8 mouse cellular contexts compared by ENCODE assay signal in genomic region chr4:126161986-126162385, GRCm38 (mm10). TPM values are rescaled to one million over a fixed set of nuclear protein-coding genes. Genes with fewer than 3 reads are reported as not detected.
DNase-seq lines count a peak whose midpoint lies in the region; ATAC-seq and TF ChIP-seq lines count a peak whose summit lies in the region.

No protein-coding gene starts in this region.

- no peak overlapping the region for H3K9ac ChIP-seq in intestine, postnatal 0 days (ENCODE audit: low read depth, low read length)
- peak overlapping the region; percentile 76; the same call in 1 of the 2 replicates for H3K9ac ChIP-seq in neural tube, embryonic 13.5 days

- no peaks in the 10 kb centered on the region for H3K27me3 ChIP-seq in intestine, postnatal 0 days (replicated peaks; ENCODE audit: control insufficient read depth, insufficient read depth, low read length)
- 0 out of 2 replicates have a peak, but pooled peaks cover 3% of the 10 kb centered on the region for H3K27me3 ChIP-seq in neural tube, embryonic 13.5 days

- no peaks in the 10 kb centered on the region for H3K9me3 ChIP-seq in intestine, postnatal 0 days (ENCODE audit: control insufficient read depth)
- H3K9me3 ChIP-seq in neural tube, embryonic 13.5 days: no peaks in the 10 kb centered on the region

- no peak for TF ChIP-seq POLR2A in lung, adult 2 months (IDR thresholded peaks at IDR 0.05; ENCODE audit: borderline replicate concordance, extremely low read depth, low read depth, low read length)

- H3K4me1 ChIP-seq in lung, adult 2 months (ENCODE audit: control insufficient read depth, insufficient read depth, low read length): peaks cover 10% of the 10 kb centered on the region
- no peaks in the 10 kb centered on the region; the same call in 1 of the 2 replicates for H3K4me1 ChIP-seq in intestine, postnatal 0 days (replicated peaks; ENCODE audit: control insufficient read depth, insufficient read depth, low read length)
- H3K4me1 ChIP-seq in neural tube, embryonic 13.5 days (replicated peaks): peaks cover 18% of the 10 kb centered on the region

- no peak for ATAC-seq in intestine, postnatal 0 days
- ATAC-seq in neural tube, embryonic 13.5 days (ENCODE audit: low read depth): peak; percentile 17; the same call in 1 of the 2 replicates

- peaks cover 17% of the 10 kb centered on the region for H3K36me3 ChIP-seq in intestine, postnatal 0 days (ENCODE audit: control insufficient read depth, insufficient read depth)
- H3K36me3 ChIP-seq in neural tube, embryonic 13.5 days: peaks cover 16% of the 10 kb centered on the region

- H3K4me2 ChIP-seq in intestine, postnatal 0 days (replicated peaks; ENCODE audit: low read depth): peak overlapping the region; percentile 99
- peak overlapping the region; percentile 99 for H3K4me2 ChIP-seq in neural tube, embryonic 13.5 days

- peak; percentile 38 to 68 for DNase-seq in adrenal gland, adult (ENCODE audit: inconsistent age in 2 of 2, low spot score in 1 of 2)
- no peak for DNase-seq in adrenal gland, postnatal 25 days
- no peak for DNase-seq in lung, adult 2 months
- no peak for DNase-seq in lung, postnatal 10 days
- DNase-seq in spleen, postnatal 14 days (ENCODE audit: low spot score in 2 of 2): no peak
- DNase-seq in cerebellum, adult 11-12 months: no peak

- no peak overlapping the region for H3K27ac ChIP-seq in intestine, postnatal 0 days (ENCODE audit: low read depth, low read length)
- H3K27ac ChIP-seq in neural tube, embryonic 13.5 days (replicated peaks): no peak overlapping the region

- 59% methylated on average over 9 of the region's 9 CpGs for WGBS in lung, adult 2 months
- 70% methylated on average over 8 of the region's 9 CpGs for WGBS in intestine, postnatal 0 days
- 70% methylated on average over 9 of the region's 9 CpGs for WGBS in neural tube, embryonic 13.5 days

- no peak for TF ChIP-seq CTCF in lung, adult 2 months (IDR thresholded peaks at IDR 0.05; ENCODE audit: insufficient read depth, low read length)
- TF ChIP-seq CTCF in intestine, postnatal 0 days (IDR thresholded peaks at IDR 0.05; ENCODE audit: low read depth): no peak

- H3K4me3 ChIP-seq in lung, adult 2 months (replicated peaks; ENCODE audit: extremely low read depth, low read depth, low read length): peak overlapping the region; percentile 70
- peak overlapping the region; percentile 69 for H3K4me3 ChIP-seq in intestine, postnatal 0 days (ENCODE audit: low read depth, low read length)
- H3K4me3 ChIP-seq in neural tube, embryonic 13.5 days: no peak overlapping the region

RNA-seq across cellular contexts. Expression of gene Sh3d21, which starts 1.3 kb away (rescaled TPM):
- total RNA-seq in adrenal gland, postnatal 25 days (2021): 2.8 and 3.2 TPM in 2 replicates
- 6.2 and 7.5 TPM in 2 replicates for polyA plus RNA-seq in lung, adult 2 months (2012; rRNA removed)
- 10.0 and 12.3 TPM in 2 replicates for polyA plus RNA-seq in intestine, postnatal 0 days (2015; fragmentation: Nextera tagmentation; extraction: Ambion mirVana)
- 0.89 and 2.0 TPM in 2 replicates for polyA plus RNA-seq in neural tube, embryonic 13.5 days (2015; fragmentation: Nextera tagmentation; extraction: Ambion mirVana)

RNA-seq across cellular contexts. Expression of gene Eva1b, which starts 14.4 kb away (rescaled TPM):
- total RNA-seq in adrenal gland, postnatal 25 days (2021): 23.4 and 33.9 TPM in 2 replicates
- 221 and 295 TPM in 2 replicates for polyA plus RNA-seq in lung, adult 2 months (2012; rRNA removed)
- 28.9 and 29.0 TPM in 2 replicates for polyA plus RNA-seq in intestine, postnatal 0 days (2015; fragmentation: Nextera tagmentation; extraction: Ambion mirVana)
- 15.3 and 19.8 TPM in 2 replicates for polyA plus RNA-seq in neural tube, embryonic 13.5 days (2015; fragmentation: Nextera tagmentation; extraction: Ambion mirVana)

RNA-seq across cellular contexts. Expression of gene Thrap3, which starts 40.6 kb away (rescaled TPM):
- total RNA-seq in adrenal gland, postnatal 25 days (2021): 190 and 232 TPM in 2 replicates
- 40.0 and 62.8 TPM in 2 replicates for polyA plus RNA-seq in lung, adult 2 months (2012; rRNA removed)
- polyA plus RNA-seq in intestine, postnatal 0 days (2015; fragmentation: Nextera tagmentation; extraction: Ambion mirVana): 56.7 and 67.5 TPM in 2 replicates
- polyA plus RNA-seq in neural tube, embryonic 13.5 days (2015; fragmentation: Nextera tagmentation; extraction: Ambion mirVana): 143 and 165 TPM in 2 replicates

RNA-seq across cellular contexts. Expression of gene Stk40, which starts 58.2 kb away (rescaled TPM):
- 41.2 and 43.1 TPM in 2 replicates for total RNA-seq in adrenal gland, postnatal 25 days (2021)
- 38.0 and 41.1 TPM in 2 replicates for polyA plus RNA-seq in lung, adult 2 months (2012; rRNA removed)
- 14.5 and 14.6 TPM in 2 replicates for polyA plus RNA-seq in intestine, postnatal 0 days (2015; fragmentation: Nextera tagmentation; extraction: Ambion mirVana)
- polyA plus RNA-seq in neural tube, embryonic 13.5 days (2015; fragmentation: Nextera tagmentation; extraction: Ambion mirVana): 33.9 and 37.7 TPM in 2 replicates

Comparison
In these comparisons a context has a peak if more than half of its experiments do, and no peak if none do; other contexts are left out.
1. DNase-seq: peak in adrenal gland, adult (2 of 2); none in adrenal gland, postnatal 25 days (single experiment), lung, adult 2 months (single experiment), lung, postnatal 10 days (single experiment), spleen, postnatal 14 days (0 of 2) and cerebellum, adult 11-12 months (single experiment).